Mouse (Mus musculus): ENCODE measurements around the gene Zfp652.
"Not testable (repeated sequence)": the region's sequence is repeated elsewhere in the genome, so short reads cannot be mapped to it uniquely, and the experiment has no call there.

Zfp652 gene

DNA sequence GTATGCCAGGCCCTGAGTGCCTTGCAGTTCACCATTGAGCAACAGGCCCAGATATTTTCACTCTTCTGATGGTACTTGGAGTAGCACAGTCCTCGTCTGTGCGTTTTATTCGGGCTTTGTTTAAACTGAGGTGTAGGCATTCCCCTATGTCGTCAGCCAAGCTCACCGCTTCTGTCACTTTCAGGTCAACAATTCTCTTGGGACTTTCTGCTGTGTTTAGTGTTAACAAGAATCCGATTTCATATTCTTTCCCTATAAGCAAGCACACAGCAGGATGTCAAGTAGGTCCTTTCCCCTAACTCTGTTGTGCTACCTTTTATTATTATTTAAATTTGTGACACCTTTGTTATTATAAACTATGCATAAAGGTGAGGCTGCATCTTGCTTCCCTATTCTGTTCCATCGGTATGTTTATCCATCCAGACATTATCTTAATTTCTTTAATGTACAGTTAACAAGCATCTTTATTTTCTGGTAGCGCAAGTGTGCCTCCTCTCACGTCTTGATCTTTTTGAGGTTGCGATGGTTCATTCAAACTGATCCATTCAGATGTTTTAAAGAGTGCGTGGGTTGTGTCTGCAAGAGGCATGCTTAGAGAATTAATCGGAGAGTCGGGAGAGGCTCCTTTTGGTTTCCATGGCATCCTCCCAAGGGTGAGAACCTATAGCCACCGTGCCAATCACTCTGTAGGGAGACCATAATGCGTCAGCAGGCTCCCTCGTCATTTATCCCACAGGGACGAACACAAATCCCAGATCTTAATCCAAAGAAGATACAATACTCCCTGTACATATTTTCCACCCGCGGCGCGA lies 145.4 kb downstream of the Zfp652 start:
- peak; percentile 67 to 78 for DNase-seq

GRCm38 (mm10) chr11:95858528-95859467 lies 146.3 kb downstream of the Zfp652 start:
- DNase-seq = peak; percentile 99

- DNase-seq = peak; percentile 82 to 83
Measured at GRCm38 (mm10) chr11:95859468-95859855, 147.0 kb downstream of the Zfp652 start.

- peak in 1 of 2 experiments; percentile 20 for DNase-seq
Measured at GRCm38 (mm10) chr11:95860071-95860490, 147.6 kb downstream of the Zfp652 start.

DNA sequence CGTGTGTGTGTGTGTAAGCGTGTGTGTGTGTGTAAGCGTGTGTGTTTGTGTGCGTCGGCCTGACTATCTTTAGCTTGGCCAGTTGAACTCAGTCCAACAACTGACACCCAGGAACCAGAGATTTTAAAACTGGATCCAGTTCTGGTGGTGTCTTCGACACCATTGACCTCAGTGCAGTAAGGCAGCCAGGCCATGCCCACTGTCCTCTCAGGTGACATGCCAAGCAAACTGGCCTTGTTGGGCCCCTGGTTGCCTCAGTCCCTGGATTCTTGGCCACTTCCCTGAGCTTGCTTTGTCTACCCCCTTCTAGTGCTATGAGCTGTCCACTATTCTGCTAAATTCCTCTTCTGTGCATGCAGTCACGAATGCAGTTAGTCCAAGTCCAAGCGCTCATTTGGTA lies 148.9 kb downstream of the Zfp652 start:
- no peak for DNase-seq

- no peak for DNase-seq
Measured at GRCm38 (mm10) chr11:95869442-95869841, 157.0 kb downstream of the Zfp652 start.

DNA sequence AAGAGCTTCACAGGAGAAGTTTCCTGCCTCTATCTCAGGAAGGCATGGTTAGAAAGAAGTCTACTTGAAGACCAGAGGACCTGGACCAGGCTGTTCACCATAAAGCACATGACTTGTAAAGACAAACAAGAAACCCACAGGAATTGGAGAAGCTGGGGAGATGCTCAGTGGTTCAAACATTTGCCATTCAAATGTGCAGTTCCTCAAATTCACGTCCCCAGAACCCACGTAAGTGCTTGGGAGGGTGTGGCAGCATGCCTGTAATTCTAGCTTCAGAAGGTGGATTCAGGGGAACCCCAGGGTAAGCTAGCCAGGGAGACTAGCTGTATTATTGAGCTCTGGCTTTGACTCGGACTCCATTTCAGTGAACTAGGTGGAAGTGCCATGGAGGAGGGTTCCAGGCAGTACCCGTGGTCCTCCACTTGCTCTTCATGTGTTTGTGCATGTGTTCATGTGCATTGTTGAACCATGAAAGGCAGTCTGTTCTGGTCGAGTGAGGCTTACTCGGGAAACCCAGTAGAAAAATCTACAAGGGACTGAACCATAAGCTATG lies 157.5 kb downstream of the Zfp652 start:
- DNase-seq = no peak

GRCm38 (mm10) chr11:95875804-95876203 lies 163.3 kb downstream of the Zfp652 start:
- DNase-seq = peak in 1 of 2 experiments; percentile 13

DNA sequence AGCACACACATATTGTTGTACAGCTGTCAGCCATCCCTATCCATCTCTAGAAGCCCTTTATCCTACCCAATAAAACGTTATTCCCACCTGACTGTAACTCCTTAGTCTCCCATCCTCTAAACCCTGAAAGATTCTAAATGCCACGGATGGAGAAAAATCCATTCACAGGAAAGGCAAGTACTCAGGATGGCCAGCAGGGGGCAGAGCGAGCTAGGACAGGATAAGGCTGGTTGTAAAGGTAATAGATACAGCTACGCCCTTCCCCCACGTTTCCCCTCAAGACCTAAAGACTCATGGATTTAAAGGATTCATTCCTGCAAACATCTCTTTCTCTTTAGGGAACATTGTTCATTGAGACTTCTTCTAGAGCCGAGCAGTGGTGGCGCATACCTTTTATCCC lies 163.8 kb downstream of the Zfp652 start:
- peak; percentile 85 to 88 for DNase-seq

GRCm38 (mm10) chr11:95879861-95880260 lies 167.4 kb downstream of the Zfp652 start:
- DNase-seq = not testable (repeated sequence)
